Mouse (Mus musculus) induced T-regulatory cell, adult 2 months (primary cell): ENCODE measurements around the gene Ythdf1.

ENCODE experiments used
- DNase-seq: peaks from one replicate; pipeline ENCODE4 v3.0.0-alpha.2; 2012; ENCODE audit warnings: low read depth

Ythdf1 gene

DNA sequence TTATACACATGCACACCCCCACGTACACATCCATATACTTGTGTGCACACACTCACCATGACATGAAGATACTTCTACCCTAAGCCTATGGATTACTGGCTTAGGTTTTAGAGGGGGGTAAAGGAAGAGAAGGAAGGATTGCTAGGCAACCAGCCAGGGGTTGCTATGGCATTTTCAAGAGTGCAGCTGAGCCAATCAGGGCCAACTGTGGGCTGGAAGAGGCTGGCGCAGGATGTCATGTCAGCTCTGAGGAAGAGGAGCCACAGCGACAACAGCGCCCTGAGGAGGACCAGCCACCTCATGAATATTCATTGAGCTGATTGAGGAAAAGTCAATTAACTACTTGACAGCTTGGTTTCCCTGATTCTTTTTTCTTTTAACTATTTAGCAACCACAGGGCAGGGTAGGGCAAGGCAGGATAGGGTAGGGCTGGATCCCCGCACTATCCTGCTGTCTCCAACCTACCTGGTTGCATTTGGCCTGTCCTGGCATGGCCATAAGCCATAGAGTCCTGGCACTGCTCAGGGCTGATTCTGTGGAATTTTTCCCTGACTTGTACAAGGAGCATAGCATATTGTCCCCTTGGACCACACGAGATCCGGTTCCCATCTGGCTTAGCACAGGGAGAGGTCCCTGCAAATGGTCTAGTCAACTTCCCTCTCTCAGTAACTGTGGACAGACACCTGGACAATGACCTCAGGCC lies 41.2 kb downstream of the Ythdf1 start:
- DNase-seq, result no peak

DNA sequence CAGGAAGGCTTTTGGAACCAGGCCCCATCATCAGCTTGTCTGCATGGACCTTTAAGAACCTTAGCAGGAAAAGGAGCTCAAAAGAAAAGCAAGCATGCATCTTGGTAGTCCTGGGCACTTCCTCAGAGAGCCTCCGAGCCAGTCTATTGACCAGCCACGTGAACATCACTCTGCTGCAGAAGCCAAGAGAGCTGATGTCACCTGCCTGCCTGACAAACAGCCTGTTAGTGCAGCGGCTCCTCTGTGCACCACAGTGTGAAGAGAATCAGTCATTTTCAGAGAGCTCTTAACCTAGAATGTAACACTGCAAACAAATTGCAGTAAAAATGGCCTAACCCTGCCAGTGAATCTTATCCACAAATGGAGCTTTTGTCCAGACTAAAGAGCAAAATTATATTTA lies 50.7 kb downstream of the Ythdf1 start:
- DNase-seq, result no peak

DNA sequence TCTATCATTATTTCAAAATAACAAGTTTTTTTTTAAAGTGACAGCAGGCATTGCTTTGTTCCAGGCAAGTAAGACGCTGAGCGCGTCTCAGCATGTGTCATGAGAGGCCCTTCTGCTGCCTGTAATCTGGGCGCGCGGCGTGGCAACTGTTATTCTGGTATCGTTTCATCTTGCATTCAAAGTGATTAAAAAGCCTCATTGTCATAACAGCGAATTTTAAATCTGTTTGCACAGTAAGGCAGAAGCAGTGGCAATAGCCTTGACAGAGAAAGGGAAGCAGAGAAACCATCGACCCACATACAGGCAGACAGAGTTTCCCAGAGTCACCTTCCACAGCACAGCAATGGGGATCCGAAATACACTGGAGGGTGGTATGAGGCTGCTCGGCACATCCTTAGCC lies 59.2 kb downstream of the Ythdf1 start:
- DNase-seq, result no peak

DNA sequence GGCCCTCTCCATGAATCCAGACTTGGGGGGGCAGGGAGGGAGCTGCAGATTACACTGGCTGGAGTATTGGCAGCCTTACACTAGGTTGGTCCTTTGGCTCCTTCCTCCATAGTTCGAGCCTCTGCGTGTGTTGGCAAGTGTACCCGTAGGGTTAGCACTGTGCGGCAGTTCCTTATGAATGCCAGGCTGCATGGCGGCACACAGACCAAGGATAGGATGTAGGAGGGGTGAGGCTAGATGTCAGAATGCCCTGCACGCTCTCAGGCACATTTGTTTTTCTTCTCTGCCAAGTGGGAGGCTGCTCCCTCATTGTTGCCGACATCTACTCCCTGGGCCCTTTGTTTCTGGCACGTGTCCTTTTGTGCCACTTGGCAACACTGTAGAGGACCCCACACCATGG lies 63.6 kb downstream of the Ythdf1 start:
- no peak for DNase-seq

DNA sequence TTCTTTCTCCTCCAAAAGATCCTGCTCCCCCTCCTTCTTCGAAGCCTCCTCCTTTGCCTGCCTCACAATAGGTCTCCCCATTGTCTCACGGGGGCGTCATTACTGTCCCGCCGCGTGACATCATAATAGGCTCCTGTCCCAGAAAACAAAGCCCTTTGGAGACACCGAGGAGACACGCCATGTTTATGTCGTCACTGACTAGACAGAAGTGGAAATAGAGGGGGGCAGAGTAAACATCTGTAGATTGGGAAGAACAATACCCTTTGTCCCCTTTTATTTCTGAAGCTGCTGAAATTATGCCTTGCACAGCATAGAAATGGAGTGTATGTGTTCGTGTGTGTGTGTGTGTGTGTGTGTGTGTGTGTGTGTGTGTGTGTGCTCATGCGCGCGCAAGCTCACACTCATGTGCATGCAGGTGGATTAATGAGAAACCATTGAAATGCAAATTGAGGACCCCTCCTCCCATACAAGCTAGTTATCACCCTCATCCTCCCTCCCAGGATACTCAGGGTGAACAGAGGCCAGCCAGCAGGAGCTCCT lies 65.7 kb downstream of the Ythdf1 start:
- no peak for DNase-seq
